Mouse (Mus musculus) CD4-positive naive resting alpha-beta T cell, adult 57 days (primary cell): ENCODE data around the gene S100pbp. TPM values are rescaled to one million over a fixed set of nuclear protein-coding genes. Genes with fewer than 3 reads are reported as not detected.

Experiments used
- total RNA-seq: library from RNA; stranded (reverse); gene quantifications from one replicate; pipeline ENCODE4 v1.2.4, GENCODE M21; 2023

The S100pbp gene
- 33.4 TPM for total RNA-seq

DNA sequence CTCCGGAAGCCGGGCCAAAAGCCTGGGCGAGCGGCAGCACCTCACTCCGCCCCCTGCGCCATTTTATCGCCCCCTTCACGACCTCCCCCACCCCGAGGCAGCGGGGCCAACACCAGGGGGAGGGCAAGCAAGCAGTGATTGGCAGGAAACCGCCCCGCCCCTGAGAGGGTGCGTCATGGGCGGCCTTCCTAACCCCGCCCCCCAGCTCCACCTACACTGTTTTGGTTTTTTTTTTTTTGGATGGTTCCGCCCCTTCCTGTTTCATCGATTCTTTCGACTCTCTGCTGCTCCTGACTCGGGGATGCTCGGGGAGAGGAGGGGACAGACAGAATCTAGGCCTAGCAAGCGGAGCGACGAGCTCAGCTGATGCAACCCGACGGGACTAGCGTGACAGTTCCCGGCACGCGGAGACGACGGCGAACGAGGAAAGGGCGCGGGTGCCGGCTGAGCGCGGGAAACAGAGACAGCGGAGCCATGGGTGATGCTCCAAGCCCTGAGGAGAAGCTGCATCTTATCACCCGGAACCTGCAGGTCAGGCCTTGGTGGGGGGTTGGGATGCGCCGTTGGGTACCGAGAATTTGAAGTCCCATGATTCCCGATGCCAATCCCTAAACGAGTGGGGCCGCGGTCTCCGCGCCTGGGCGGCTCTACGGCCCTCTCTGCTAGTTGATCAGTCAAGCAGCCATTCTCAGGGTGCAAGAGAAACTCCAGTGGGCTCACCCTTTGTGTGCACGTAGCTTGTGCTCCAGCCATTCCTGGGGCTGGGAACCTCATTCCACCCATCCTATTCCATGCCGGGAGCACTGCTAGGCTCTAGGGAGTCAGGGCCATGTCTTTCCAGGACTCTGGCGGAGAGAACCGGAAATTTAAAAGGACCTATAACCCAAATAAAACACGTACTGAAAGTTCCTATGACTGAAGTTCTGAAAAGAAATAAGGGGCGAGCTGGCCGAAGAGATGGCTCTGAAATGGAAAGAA is at the start of gene S100pbp, which contains the start of gene Yars:
TSS of gene S100pbp (minus strand) at position 186 of the 978 bp plus-strand sequence.
TSS of gene Yars (plus strand) at position 219 of the 978 bp plus-strand sequence.

DNA sequence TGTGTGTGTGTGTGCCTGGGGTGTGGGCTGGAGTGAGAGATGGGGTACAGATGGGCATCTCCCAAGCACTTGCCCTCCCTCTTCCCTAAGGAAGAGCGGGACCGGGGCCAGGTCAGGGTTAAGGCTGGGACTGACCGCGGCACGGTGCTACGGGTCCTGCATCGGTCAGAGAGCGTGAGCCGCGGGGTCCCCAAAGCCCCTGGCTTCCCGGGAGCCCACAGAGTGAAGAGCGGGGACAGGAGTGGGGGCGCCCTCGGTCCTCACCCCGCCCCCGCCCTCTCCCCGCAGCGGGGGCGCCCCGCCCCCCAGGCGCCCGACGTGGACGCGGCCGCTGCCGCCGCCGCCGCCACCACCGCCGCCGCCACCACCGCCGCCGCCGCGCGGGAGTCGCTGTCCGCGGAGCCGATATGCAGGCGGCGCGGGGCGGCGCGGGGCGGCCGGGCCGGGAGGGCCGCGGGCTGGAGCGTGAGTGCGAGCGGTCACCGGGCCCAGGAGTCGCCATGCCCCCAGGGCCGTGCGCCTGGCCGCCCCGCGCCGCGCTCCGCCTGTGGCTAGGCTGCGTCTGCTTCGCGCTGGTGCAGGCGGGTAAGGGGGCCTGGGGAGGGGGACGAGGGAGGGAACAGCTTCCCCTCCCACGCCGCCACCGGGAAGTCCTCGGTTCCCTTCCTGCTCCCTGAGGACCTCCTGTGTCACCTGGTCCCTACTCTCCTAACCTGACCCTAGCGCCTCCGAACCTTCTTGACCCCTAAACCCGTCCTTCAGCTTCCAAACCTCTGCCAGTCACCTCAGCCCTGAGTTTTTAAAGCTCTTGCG is 52.7 kb downstream of the S100pbp start, which contains the start of gene Fndc5:
TSS of gene Fndc5 (plus strand) at position 421 of the 813 bp plus-strand sequence.

GRCm38 (mm10) chr4:129121569-129122086 is 67.9 kb downstream of the S100pbp start, which contains the start of gene Hpca:
Gene Hpca (minus strand): TSS chr4:129122036.

GRCm38 (mm10) chr4:129105356-129105755 is 84.2 kb downstream of the S100pbp start, which contains the start of gene Tmem54:
Gene Tmem54 (plus strand): TSS chr4:129105548.

Other genes starting within 250 kb of the S100pbp start
- gene Azin2, start 227.3 kb downstream of the S100pbp start, total RNA-seq: not detected
- 57.8 TPM for gene Ak2, start 197.8 kb downstream of the S100pbp start, total RNA-seq
- gene Rnf19b, start 131.5 kb downstream of the S100pbp start, total RNA-seq: 70.2 TPM
- gene Tmem54, start 84.2 kb downstream of the S100pbp start, total RNA-seq: not detected
- not detected for gene Hpca, start 67.7 kb downstream of the S100pbp start, total RNA-seq
- gene Fndc5, start 52.7 kb downstream of the S100pbp start, total RNA-seq: not detected
- gene Yars, start within 50 bp of the S100pbp start, total RNA-seq: 74.1 TPM
- 0.65 TPM for gene C77080, start 71.7 kb upstream of the S100pbp start, total RNA-seq
- not detected for gene Sync, start 97.9 kb upstream of the S100pbp start, total RNA-seq
- 132 TPM for gene Rbbp4, start 145.6 kb upstream of the S100pbp start, total RNA-seq
- 30.5 TPM for gene Zbtb8os, start 146.0 kb upstream of the S100pbp start, total RNA-seq
- gene Zbtb8a, start 188.4 kb upstream of the S100pbp start, total RNA-seq: 2.8 TPM